Mouse (Mus musculus): ENCODE results near the gene Os9.

- TF ChIP-seq CTCF (IDR thresholded peaks at IDR 0.05; ENCODE audit: extremely low read depth, insufficient read length, insufficient replicate concordance, low read depth, low read length) (no peak), POLR2A (IDR thresholded peaks at IDR 0.05; ENCODE audit: low read depth, low read length) (no peak)
Observed at GRCm38 (mm10) chr10:127085052-127085451, 35.9 kb downstream of the Os9 start.
